Mouse (Mus musculus): ENCODE measurements around the gene Prap1. TPM values are rescaled to one million over a fixed set of nuclear protein-coding genes. Genes with fewer than 3 reads are reported as not detected.

The Prap1 gene
- polyA plus RNA-seq (2012; ENCODE audit: insufficient read depth, low replicate concordance), result not detected in 2 replicates

DNA sequence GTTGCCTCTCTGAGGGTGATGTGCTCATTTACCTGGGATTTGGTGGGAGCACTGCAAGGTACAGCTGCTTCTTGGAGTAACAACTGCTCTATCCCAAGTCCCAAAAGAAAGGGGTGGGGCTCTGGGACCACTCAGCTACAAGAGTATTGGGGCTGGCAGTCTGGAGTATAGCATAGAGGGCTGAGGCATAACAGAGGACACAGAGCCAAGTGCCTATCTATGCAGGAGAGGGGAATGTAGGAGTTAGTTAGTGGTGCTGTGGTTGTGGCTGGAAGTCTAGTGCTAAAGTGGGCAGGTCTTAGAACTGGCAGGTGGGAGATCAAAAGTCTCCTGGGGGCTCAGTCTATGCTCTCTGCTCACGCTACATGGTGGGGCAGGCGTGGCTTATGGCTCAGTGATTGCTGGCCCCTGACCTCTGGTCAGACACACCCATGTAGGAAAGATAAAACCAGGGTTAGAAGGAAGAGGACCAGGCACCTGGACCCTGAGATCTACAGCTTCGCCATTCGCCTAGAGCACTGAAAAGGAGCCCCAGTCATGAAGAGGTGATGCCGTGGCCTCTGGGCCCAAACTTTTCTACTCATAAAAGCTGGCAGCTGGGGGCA is at the start of gene Prap1:
Gene Prap1 (plus strand): TSS at position 472 of the 605 bp plus-strand sequence.
- no peak for TF ChIP-seq FLI1 (IDR thresholded peaks at IDR 0.05; ENCODE audit: low read length)
- TF ChIP-seq GATA1 (IDR thresholded peaks at IDR 0.05; ENCODE audit: borderline replicate concordance, low read length), result no peak
- peaks cover 30% of the 10 kb centered on the region for H3K27me3 ChIP-seq (replicated peaks)
- H3K4me1 ChIP-seq, result peaks cover 25% of the 10 kb centered on the region
- no peaks in the 10 kb centered on the region for H3K36me3 ChIP-seq (replicated peaks; ENCODE audit: low read length)
- peaks cover 7% of the 10 kb centered on the region for H3K9me3 ChIP-seq
- H3K4me3 ChIP-seq (replicated peaks), result no peak within 1 kb of the TSS

DNA sequence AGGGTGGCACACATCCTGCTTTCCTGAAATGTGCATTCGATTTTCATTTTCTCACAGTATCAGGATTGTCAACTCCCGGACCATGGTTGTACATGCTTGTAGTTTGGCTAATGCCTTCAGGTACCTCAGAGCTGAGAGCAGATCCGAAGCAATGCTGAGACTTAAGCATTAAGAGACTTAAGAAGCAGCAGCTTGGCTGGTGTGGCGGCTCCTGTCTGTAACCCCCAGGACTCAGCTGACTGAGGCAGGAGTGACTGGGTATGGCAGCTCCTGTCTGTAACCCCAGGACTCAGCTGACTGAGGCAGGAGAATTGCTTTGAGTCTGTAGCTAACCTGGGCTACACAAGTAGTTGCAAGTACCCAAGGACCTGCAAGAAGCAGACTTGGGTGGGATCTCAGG is 47.6 kb upstream of the Prap1 start:
- Histone ChIP-seq H3K9me3 (no peaks in the 10 kb centered on the region), H3K4me3 (replicated peaks) (no peak overlapping the region), H3K36me3 (replicated peaks; ENCODE audit: low read length) (peaks cover 7% of the 10 kb centered on the region), H3K4me1 (peaks cover 28% of the 10 kb centered on the region), H3K27me3 (replicated peaks) (peaks cover 76% of the 10 kb centered on the region)
- TF ChIP-seq FLI1 (IDR thresholded peaks at IDR 0.05; ENCODE audit: low read length) (no peak), GATA1 (IDR thresholded peaks at IDR 0.05; ENCODE audit: borderline replicate concordance, low read length) (no peak)

DNA sequence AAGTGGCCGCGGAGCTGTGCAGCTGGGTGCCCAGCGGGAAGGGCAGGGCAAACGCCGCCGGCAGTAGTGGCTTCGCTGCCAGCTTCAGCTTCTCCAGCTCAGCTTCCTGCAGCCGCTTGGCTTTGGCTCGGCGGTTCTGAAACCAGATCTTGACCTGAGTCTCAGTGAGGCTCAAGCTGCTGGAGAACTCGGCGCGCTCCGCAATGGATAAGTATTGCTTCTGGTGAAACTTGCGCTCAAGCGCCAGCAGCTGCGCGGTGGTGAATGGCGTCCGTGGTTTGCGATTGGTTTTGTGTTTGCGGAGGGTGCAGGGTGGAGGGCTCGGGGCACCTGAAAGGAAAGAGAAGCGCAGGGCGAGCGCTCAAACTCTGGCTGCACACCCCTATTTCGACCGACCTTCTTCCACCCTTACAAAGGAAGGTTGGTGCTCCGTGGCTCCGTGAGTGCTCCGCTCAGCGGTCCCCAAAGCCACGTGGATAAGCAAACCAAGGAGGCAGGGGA is 45.3 kb upstream of the Prap1 start:
- Histone ChIP-seq H3K27me3 (replicated peaks) (peaks cover 92% of the 10 kb centered on the region), H3K4me1 (peaks cover 37% of the 10 kb centered on the region), H3K36me3 (replicated peaks; ENCODE audit: low read length) (no peaks in the 10 kb centered on the region), H3K4me3 (replicated peaks) (peak overlapping the region; percentile 90), H3K9me3 (peaks cover 6% of the 10 kb centered on the region; the same call in 1 of the 2 replicates)
- TF ChIP-seq GATA1 (IDR thresholded peaks at IDR 0.05; ENCODE audit: borderline replicate concordance, low read length) (no peak), FLI1 (IDR thresholded peaks at IDR 0.05; ENCODE audit: low read length) (no peak)

DNA sequence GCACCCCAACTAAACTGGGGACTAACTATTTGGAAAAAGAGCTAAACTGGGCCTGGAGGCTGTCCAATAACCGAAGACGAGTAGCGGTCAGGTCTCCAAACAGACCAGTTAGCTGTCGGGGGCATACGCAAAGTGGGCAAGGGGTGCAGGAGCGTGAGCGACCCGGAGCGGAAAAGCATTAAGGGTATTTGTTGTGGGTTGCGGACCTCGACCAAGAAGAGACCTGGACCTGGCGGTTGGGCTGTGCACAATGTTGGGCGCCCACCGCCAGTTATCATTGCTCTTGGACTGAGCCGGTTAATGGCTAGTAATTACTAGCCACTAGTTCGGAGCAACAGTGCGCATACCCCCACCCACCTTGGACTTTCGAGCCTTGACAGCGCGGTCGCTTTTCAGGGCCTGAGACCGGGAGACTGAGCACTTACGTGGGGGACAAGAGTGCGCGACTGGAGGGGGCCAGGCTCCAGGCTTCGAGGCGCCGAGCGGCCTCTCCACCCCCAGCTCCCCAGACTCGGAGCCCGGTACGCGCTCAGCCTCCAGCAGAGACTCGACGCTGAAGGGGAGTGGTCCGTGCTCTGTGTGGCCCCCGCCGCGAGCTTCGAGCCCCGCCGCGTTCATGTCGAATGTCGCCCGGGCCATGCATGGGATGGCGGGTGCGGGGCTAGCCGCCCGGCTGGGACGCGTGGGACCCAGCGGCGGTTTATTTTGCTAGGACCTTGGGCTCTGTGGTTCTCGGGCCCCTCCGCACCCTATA is 44.7 kb upstream of the Prap1 start, which contains the start of gene Msx3:
Gene Msx3 (minus strand): TSS at position 729 of the 754 bp plus-strand sequence.
- peaks cover 95% of the 10 kb centered on the region for H3K27me3 ChIP-seq (replicated peaks)
- no peaks in the 10 kb centered on the region for H3K36me3 ChIP-seq (replicated peaks; ENCODE audit: low read length)
- peak within 1 kb of the TSS; percentile 90 for H3K4me3 ChIP-seq (replicated peaks)
- peaks cover 37% of the 10 kb centered on the region for H3K4me1 ChIP-seq
- TF ChIP-seq GATA1 (IDR thresholded peaks at IDR 0.05; ENCODE audit: borderline replicate concordance, low read length) (no peak), FLI1 (IDR thresholded peaks at IDR 0.05; ENCODE audit: low read length) (no peak)
- H3K9me3 ChIP-seq, result peaks cover 6% of the 10 kb centered on the region; the same call in 1 of the 2 replicates

DNA sequence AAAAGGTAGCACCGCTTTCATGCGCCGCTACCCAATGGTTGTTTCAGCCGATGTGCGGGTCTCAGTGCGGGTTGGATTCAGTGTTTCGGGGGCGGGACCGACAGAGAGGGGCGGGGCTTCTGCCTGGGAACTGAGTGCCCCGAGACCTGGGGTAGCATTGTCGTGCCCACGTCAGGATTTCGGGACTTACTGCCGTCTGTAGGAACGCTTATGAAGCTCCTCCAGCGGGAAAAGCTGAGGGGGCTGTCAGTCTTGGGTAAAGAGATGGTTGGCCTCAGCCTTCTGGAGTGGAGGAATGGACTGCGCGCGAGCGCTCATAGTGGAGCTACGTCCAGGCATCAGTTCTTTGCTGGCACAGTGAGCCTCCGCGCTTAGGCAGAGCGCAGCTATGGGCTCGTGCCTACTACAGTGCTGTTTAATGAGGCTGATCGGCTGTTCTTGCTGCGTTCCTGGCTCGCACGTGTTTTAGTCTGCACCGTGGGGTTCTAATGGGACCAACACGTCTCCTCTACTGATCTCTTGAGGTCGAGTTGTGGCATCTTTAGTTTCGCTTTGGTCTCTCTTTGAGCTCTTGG is 44.0 kb upstream of the Prap1 start:
- Histone ChIP-seq H3K9me3 (peaks cover 6% of the 10 kb centered on the region; the same call in 1 of the 2 replicates), H3K4me3 (replicated peaks) (peak overlapping the region; percentile 90), H3K27me3 (replicated peaks) (peaks cover 97% of the 10 kb centered on the region), H3K36me3 (replicated peaks; ENCODE audit: low read length) (no peaks in the 10 kb centered on the region), H3K4me1 (peaks cover 37% of the 10 kb centered on the region)
- TF ChIP-seq GATA1 (IDR thresholded peaks at IDR 0.05; ENCODE audit: borderline replicate concordance, low read length) (no peak), FLI1 (IDR thresholded peaks at IDR 0.05; ENCODE audit: low read length) (no peak)

DNA sequence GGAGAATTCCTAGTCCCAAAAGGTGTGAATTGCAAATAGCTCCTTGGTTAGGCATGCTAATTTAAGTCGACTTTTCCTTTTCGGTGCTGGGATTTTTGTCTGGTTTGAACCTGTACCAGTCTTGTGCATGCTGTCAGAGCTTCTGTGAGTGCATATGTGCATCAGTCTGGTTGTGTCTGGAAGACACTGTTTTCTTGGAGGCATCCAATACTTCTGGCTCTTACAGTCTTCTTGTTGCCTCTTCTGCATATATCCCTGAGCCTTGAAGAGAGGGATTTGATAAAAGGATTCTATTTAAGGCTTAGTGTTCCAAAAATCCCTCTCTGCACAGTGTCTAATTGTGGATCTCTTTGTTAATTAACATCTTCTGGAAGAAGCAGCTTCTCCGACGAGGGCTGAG is 39.1 kb upstream of the Prap1 start:
- peaks cover 33% of the 10 kb centered on the region for H3K4me1 ChIP-seq
- no peak overlapping the region for H3K4me3 ChIP-seq (replicated peaks)
- H3K27me3 ChIP-seq (replicated peaks), result peaks cover 94% of the 10 kb centered on the region
- H3K36me3 ChIP-seq (replicated peaks; ENCODE audit: low read length), result no peaks in the 10 kb centered on the region
- TF ChIP-seq GATA1 (IDR thresholded peaks at IDR 0.05; ENCODE audit: borderline replicate concordance, low read length), result no peak
- no peak for TF ChIP-seq FLI1 (IDR thresholded peaks at IDR 0.05; ENCODE audit: low read length)
- H3K9me3 ChIP-seq, result peaks cover 40% of the 10 kb centered on the region

DNA sequence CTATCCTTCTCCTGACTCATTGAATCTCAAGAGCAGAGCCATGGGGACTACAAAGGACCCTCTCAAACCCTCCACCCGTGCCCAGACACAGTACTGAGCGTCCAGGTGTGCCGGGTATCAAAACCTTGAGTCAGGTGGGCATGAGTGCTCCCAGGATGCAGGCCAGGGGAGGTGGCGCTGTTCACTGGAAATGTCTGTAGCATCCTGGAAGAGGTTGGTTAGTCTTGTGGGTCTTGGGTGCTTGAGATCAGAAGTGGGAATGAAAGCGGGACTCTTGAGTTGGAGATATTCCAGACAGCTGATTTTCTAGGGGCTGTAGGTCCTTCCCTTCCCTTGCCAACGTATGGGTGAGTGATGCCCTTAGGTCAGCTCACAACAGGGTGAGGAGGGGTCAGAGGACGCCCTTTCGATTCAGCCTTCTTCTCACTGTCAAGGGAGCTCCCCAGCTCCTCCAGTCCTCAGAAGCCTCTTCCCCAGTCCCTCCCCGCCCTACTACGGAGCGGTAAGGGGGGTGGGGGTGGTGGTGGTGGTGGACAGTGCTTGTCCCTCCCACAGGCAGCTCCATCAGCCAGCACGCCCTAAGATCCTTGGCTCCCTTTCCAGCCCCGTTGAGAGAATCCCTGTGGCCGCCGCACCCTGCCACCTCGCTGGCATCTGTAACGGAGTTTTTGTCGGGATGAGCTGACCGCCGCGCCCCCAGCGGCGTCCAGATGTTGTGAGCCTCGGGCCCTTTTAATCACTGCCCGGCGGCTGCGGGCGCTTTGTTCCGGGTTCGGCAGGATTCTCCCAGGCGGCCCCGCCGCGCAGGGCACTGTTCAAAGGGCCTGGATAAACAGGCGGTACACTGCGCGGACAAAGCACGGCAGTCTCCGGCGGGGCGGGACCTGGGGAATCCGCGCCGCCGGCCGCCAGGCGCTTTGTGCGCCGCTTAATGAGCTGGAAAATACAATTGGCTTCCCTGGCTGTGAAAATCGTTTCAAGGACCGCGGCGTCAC is 35.5 kb upstream of the Prap1 start:
- peaks cover 35% of the 10 kb centered on the region for H3K9me3 ChIP-seq
- TF ChIP-seq FLI1 (IDR thresholded peaks at IDR 0.05; ENCODE audit: low read length) (no peak), GATA1 (IDR thresholded peaks at IDR 0.05; ENCODE audit: borderline replicate concordance, low read length) (no peak)
- H3K36me3 ChIP-seq (replicated peaks; ENCODE audit: low read length), result no peaks in the 10 kb centered on the region
- peaks cover 96% of the 10 kb centered on the region for H3K27me3 ChIP-seq (replicated peaks)
- peaks cover 31% of the 10 kb centered on the region for H3K4me1 ChIP-seq
- H3K4me3 ChIP-seq (replicated peaks), result peak overlapping the region; percentile 83

DNA sequence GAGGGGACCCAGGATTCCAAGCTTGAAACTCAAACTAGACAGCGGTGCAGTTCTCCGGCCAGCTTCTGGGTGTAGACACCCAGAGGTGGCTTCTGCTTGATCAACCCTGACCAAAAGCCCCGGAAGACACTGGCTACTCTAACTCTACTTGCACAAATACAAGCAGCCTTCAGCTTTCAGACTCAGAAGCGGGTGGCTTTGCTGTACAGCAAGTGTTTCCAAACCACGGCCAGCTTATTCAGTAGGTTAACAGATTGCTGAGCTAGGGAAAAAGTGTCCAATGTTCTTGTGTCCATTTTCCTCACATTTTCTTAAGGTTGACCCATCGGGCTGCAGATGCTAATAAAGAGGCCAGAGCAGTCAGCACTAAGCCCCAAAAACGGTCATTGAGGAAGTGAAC is 34.7 kb upstream of the Prap1 start:
- H3K4me3 ChIP-seq (replicated peaks), result peak overlapping the region; percentile 83
- H3K27me3 ChIP-seq (replicated peaks), result peaks cover 93% of the 10 kb centered on the region
- H3K9me3 ChIP-seq, result peaks cover 35% of the 10 kb centered on the region
- H3K36me3 ChIP-seq (replicated peaks; ENCODE audit: low read length), result no peaks in the 10 kb centered on the region
- H3K4me1 ChIP-seq, result peaks cover 31% of the 10 kb centered on the region
- no peak for TF ChIP-seq GATA1 (IDR thresholded peaks at IDR 0.05; ENCODE audit: borderline replicate concordance, low read length)

DNA sequence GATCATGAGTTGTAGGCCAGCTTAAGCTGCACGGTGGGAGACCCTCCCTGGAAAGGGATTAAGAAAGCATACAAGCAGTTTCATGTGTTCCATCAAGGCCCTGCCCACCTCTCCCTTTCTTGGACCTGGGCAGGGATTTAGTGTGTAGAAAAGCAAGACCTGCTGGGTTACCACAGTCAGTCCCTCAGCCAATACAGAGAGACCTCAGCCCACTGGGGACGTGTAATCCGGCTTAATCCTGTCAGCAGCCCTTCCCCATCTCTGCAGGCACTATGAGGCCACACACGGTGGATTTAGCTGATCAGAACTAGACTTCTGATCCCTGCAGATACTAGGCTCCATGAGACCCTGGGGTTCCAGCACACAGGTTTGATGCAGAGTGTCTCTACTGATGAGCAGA is 33.6 kb upstream of the Prap1 start:
- Histone ChIP-seq H3K9me3 (peaks cover 32% of the 10 kb centered on the region), H3K4me3 (replicated peaks) (no peak overlapping the region), H3K4me1 (peaks cover 31% of the 10 kb centered on the region), H3K27me3 (replicated peaks) (peaks cover 95% of the 10 kb centered on the region), H3K36me3 (replicated peaks; ENCODE audit: low read length) (no peaks in the 10 kb centered on the region)
- no peak for TF ChIP-seq GATA1 (IDR thresholded peaks at IDR 0.05; ENCODE audit: borderline replicate concordance, low read length)
- no peak for TF ChIP-seq FLI1 (IDR thresholded peaks at IDR 0.05; ENCODE audit: low read length)
